Mouse (Mus musculus): Measurements from ENCODE around the gene Thsd7b. TPM values are rescaled to one million over a fixed set of nuclear protein-coding genes. Genes with fewer than 3 reads are reported as not detected.

Thsd7b gene
- polyA plus RNA-seq (2012; rRNA removed), result 0.19 and 0.24 TPM in 2 replicates

- DNase-seq (ENCODE audit: low spot score), result peak; percentile 21
Observed at GRCm38 (mm10) chr1:129272982-129273937, at the start of gene Thsd7b. Gene Thsd7b (plus strand): TSS chr1:129273302.

- no peak for DNase-seq (ENCODE audit: low spot score)
Observed at GRCm38 (mm10) chr1:129244292-129244691, 28.8 kb upstream of the Thsd7b start.

GRCm38 (mm10) chr1:129250704-129251443 lies 22.2 kb upstream of the Thsd7b start:
- DNase-seq (ENCODE audit: low spot score), result no peak

GRCm38 (mm10) chr1:129266684-129267083 lies 6.4 kb upstream of the Thsd7b start:
- no peak for DNase-seq (ENCODE audit: low spot score)

GRCm38 (mm10) chr1:129304173-129304572 lies 31.1 kb downstream of the Thsd7b start:
- DNase-seq (ENCODE audit: low spot score), result no peak

GRCm38 (mm10) chr1:129324388-129324787 lies 51.3 kb downstream of the Thsd7b start:
- no peak for DNase-seq (ENCODE audit: low spot score)

- no peak for DNase-seq (ENCODE audit: low spot score)
Observed at GRCm38 (mm10) chr1:129324798-129325197, 51.7 kb downstream of the Thsd7b start.

GRCm38 (mm10) chr1:129356631-129357030 lies 83.5 kb downstream of the Thsd7b start:
- DNase-seq (ENCODE audit: low spot score), result no peak

GRCm38 (mm10) chr1:129357378-129357777 lies 84.3 kb downstream of the Thsd7b start:
- no peak for DNase-seq (ENCODE audit: low spot score)

- no peak for DNase-seq (ENCODE audit: low spot score)
Observed at GRCm38 (mm10) chr1:129363368-129363767, 90.3 kb downstream of the Thsd7b start.

GRCm38 (mm10) chr1:129364828-129365227 lies 91.7 kb downstream of the Thsd7b start:
- no peak for DNase-seq (ENCODE audit: low spot score)

- no peak for DNase-seq (ENCODE audit: low spot score)
Observed at GRCm38 (mm10) chr1:129365590-129365989, 92.5 kb downstream of the Thsd7b start.

- no peak for DNase-seq (ENCODE audit: low spot score)
Observed at GRCm38 (mm10) chr1:129386479-129386878, 113.4 kb downstream of the Thsd7b start.

- DNase-seq (ENCODE audit: low spot score), result no peak
Observed at GRCm38 (mm10) chr1:129411584-129411983, 138.5 kb downstream of the Thsd7b start.

- no peak for DNase-seq (ENCODE audit: low spot score)
Observed at GRCm38 (mm10) chr1:129421581-129421980, 148.5 kb downstream of the Thsd7b start.

GRCm38 (mm10) chr1:129464414-129464813 lies 191.3 kb downstream of the Thsd7b start:
- DNase-seq (ENCODE audit: low spot score), result no peak

- DNase-seq (ENCODE audit: low spot score), result no peak
Observed at GRCm38 (mm10) chr1:129473504-129473903, 200.4 kb downstream of the Thsd7b start.

GRCm38 (mm10) chr1:129484266-129485031 lies 211.3 kb downstream of the Thsd7b start:
- no peak for DNase-seq (ENCODE audit: low spot score)

GRCm38 (mm10) chr1:129491136-129491535 lies 218.0 kb downstream of the Thsd7b start:
- no peak for DNase-seq (ENCODE audit: low spot score)

GRCm38 (mm10) chr1:129493929-129494328 lies 220.8 kb downstream of the Thsd7b start:
- no peak for DNase-seq (ENCODE audit: low spot score)

GRCm38 (mm10) chr1:129501707-129502106 lies 228.6 kb downstream of the Thsd7b start:
- DNase-seq (ENCODE audit: low spot score), result no peak

- no peak for DNase-seq (ENCODE audit: low spot score)
Observed at GRCm38 (mm10) chr1:129516379-129516778, 243.3 kb downstream of the Thsd7b start.

Measured in urinary bladder, adult 2 months (tissue).